Mouse (Mus musculus) c-Kit-positive CD71-positive TER-119-positive erythroid progenitor cells, embryonic 14.5 days (primary cell): ENCODE results near the gene Ngp.

Experiments
- DNase-seq: peaks from one replicate; pipeline ENCODE4 v3.0.0-alpha.2; 2013; ENCODE audit warnings: low spot score

Ngp gene

GRCm38 (mm10) chr9:110436041-110436440 is 16.5 kb downstream of the Ngp start:
- DNase-seq: no peak

- no peak for DNase-seq
Measured at GRCm38 (mm10) chr9:110440049-110440448, 20.5 kb downstream of the Ngp start.

- DNase-seq: no peak
Measured at GRCm38 (mm10) chr9:110440559-110440958, 21.0 kb downstream of the Ngp start.

- no peak for DNase-seq
Measured at GRCm38 (mm10) chr9:110448356-110448755, 28.8 kb downstream of the Ngp start.

GRCm38 (mm10) chr9:110448857-110449617 is 29.5 kb downstream of the Ngp start:
- peak; percentile 81 for DNase-seq

GRCm38 (mm10) chr9:110452523-110452922 is 33.0 kb downstream of the Ngp start:
- DNase-seq: no peak

- DNase-seq: no peak
Measured at GRCm38 (mm10) chr9:110457926-110458325, 38.4 kb downstream of the Ngp start.

GRCm38 (mm10) chr9:110459145-110459727 is 39.7 kb downstream of the Ngp start:
- DNase-seq: no peak

GRCm38 (mm10) chr9:110460884-110461815 is 41.6 kb downstream of the Ngp start:
- DNase-seq: no peak

- no peak for DNase-seq
Measured at GRCm38 (mm10) chr9:110462321-110462720, 42.8 kb downstream of the Ngp start.

- DNase-seq: no peak
Measured at GRCm38 (mm10) chr9:110463983-110464591, 44.5 kb downstream of the Ngp start.

GRCm38 (mm10) chr9:110465336-110465735 is 45.8 kb downstream of the Ngp start:
- no peak for DNase-seq

GRCm38 (mm10) chr9:110466179-110466578 is 46.6 kb downstream of the Ngp start:
- DNase-seq: no peak
